Mouse (Mus musculus): ENCODE results near the gene Odf4.

DNA sequence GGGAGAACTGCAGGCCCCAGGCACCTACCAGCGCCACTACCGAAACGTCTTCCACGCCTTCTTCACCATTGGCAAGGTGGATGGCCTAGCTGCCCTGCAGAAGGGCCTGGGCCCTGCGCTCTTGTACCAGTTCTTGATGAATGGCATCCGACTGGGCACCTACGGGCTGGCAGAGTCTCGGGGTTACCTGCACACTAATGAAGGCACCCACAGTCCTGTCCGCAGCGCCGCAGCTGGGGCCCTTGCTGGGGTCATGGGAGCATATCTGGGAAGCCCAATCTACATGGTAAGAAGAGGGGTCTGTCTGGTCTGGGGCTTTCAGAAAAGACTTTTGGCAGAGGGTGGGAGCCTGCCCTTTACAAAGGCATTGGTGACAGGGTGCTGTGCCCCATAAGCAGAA lies 41.9 kb upstream of the Odf4 start:
- TF ChIP-seq CTCF (IDR thresholded peaks at IDR 0.05; ENCODE audit: low read depth) (no peak), EP300 (IDR thresholded peaks at IDR 0.05; ENCODE audit: low read depth) (no peak)

Data from liver, embryonic 14.5 days (tissue).